Mouse (Mus musculus) neural tube, embryonic 10.5 days (tissue): ENCODE results near the gene Lpcat2.

Source experiments
- DNase-seq: peaks from one replicate; pipeline ENCODE4 v3.0.0-alpha.2; 2017; ENCODE audit warnings: low spot score; ENCODE audit errors: extremely low spot score

Lpcat2 gene

DNA sequence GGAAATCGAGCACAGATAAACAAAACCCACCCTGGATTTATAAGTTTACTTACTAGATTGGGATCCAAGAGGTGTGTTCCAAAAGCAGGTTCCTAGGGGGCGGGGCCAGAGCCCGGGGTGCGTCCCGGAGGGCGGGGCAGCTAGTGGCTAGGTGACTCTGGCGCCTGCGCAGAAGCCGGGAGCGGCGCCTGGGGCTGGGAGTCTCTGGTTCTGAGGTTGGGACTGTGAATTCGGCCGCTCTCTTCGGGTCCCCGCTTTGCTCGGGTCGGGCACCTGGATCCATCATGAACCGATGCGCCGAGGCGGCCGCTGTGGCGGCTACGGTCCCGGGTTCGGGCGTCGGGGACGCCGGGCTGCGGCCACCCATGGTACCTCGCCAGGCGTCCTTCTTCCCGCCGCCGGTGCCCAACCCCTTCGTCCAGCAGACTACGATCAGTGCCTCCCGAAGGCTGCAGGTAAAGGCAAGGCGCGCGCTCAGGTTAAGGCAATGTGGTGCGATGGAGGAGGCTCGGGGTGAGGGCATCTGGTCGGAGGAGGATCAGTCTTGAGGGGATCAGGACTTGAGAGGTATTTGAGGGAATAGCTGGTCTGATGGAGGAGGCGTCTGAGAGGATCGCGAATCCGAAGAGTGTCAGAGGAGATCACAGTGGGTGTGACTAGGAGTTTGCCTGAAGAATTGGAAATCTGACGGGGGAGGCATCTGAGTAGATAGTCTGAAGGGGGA, at the start of gene Lpcat2:
Gene Lpcat2 (plus strand): TSS at position 169 of the 724 bp plus-strand sequence.
- peak; percentile 72 for DNase-seq

- no peak for DNase-seq
Measured at GRCm38 (mm10) chr8:92812773-92813172, 42.4 kb upstream of the Lpcat2 start.

- no peak for DNase-seq
Measured at GRCm38 (mm10) chr8:92815661-92816060, 39.5 kb upstream of the Lpcat2 start.

GRCm38 (mm10) chr8:92817928-92818818, 37.0 kb upstream of the Lpcat2 start:
- DNase-seq: peak; percentile 95

- no peak for DNase-seq
Measured at GRCm38 (mm10) chr8:92821151-92821550, 34.0 kb upstream of the Lpcat2 start.

- DNase-seq: no peak
Measured at GRCm38 (mm10) chr8:92822386-92822785, 32.8 kb upstream of the Lpcat2 start.

- no peak for DNase-seq
Measured at GRCm38 (mm10) chr8:92825991-92826390, 29.1 kb upstream of the Lpcat2 start.

GRCm38 (mm10) chr8:92827243-92828034, 27.7 kb upstream of the Lpcat2 start, which contains the start of gene Mmp2:
Mmp2 (plus strand) TSS chr8:92827291.
- peak; percentile 73 for DNase-seq

DNA sequence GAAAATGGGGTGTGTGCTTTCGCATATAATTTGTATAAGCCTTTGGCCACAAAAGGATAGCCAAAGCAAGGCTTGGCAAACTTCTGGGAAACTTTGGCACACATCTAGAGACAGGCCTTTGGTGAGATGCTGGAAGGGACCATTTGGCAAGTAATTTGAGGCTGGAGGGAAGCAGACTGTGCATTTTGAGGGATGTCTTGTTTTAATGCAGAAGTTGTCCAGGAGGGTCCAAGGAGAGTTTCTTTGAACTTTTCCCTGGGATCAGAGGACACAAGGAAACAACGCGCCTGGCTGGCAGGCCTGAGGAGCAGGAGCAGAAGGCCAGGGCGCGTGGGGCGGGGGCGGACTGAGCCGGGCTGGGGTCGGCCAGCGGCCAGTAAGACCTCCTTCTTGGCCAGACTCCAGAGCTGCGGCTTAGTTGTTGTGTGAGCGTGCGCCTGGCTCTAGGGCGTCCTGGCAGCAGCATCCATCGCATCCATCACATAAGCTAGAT, 26.8 kb upstream of the Lpcat2 start:
- DNase-seq: no peak

- DNase-seq: no peak
Measured at GRCm38 (mm10) chr8:92834065-92834731, 20.9 kb upstream of the Lpcat2 start.

DNA sequence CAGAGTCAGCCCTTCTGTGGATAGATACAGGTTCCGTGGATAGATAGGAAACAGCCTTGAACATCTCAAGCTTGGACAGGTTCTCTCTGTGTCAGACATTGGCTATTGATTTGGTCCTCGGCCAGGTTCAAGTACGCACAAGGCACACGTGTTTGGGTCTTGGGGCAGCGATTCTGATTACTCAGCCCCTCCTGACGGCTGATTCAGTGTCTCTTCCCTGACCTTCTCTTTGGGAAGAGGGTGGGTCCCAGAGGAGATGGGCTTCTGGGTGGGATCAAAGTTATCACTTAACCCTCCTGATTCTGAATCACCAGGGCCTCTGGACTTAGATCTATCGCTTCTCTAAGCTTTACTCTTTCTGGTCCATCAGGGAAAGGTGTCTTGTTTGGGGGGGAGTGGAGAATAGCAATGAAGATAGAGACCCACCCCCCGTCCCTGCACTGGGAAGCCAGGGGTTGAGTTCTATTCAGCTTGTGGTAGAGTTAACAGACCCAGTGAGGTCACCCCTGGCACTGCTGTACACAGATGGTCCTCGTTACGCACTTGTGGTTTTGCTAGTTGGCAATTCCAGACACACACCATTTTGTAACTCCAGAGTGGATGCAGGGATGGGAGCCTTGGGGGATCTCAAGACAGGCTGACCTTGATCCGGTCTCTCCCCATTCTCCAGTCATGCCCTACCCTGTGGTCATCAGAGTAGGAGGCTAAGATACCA, 20.2 kb upstream of the Lpcat2 start:
- no peak for DNase-seq

GRCm38 (mm10) chr8:92835901-92836300, 19.2 kb upstream of the Lpcat2 start:
- no peak for DNase-seq

- no peak for DNase-seq
Measured at GRCm38 (mm10) chr8:92838616-92839015, 16.5 kb upstream of the Lpcat2 start.

DNA sequence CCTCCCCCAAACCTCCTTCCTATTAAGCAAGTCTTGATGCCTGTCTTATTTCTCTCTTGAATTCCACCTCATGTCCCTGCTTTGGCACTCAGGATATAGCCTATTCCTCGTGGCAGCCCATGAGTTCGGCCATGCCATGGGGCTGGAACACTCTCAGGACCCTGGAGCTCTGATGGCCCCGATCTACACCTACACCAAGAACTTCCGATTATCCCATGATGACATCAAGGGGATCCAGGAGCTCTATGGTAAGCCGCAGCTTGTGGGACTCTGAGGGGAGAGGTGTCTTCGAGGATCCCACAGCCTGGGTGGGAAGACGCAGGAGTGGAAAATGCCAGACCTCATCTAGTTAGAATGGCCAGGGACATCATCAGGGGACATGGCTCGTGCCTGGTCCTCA, 16.0 kb upstream of the Lpcat2 start:
- DNase-seq: no peak

DNA sequence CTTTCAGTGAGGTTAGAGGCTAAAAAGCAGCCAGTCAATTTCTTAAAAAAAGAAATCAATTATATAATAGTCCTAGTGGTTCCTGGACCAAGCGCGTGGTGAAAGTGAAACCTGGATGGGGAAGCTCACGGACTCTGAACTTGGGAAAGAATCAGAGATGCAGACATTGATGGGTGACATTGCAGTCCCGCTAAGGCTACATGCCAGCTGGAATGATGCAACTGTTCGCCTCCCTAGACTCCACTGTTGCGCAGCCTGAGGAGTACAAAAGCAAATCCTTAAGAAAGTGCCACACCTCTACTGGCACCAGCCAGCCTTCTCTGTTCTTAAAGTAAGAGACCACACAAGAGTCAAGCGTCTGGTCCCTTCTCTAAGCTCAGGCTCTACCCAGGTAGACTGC, 15.3 kb upstream of the Lpcat2 start:
- DNase-seq: no peak

DNA sequence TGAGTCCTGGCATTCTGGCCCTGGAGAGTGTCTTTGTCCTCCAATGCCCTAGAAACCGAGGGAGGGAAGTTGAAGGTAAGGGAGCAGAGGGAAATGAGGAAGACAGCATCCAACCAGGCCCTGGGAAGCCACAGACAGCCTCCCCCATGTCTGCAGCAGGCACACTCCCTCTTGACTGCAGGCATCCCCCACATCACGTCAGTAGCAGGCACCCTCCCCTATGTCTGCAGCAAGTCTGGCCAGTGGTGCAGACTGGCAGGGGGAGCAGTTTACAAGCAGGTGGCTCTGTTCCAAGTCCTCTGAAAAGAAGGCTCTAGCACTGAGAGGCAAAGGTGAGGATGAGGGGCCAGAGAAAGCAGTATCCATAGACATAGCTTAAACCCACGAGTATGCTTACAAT, 8.5 kb upstream of the Lpcat2 start:
- DNase-seq: no peak

DNA sequence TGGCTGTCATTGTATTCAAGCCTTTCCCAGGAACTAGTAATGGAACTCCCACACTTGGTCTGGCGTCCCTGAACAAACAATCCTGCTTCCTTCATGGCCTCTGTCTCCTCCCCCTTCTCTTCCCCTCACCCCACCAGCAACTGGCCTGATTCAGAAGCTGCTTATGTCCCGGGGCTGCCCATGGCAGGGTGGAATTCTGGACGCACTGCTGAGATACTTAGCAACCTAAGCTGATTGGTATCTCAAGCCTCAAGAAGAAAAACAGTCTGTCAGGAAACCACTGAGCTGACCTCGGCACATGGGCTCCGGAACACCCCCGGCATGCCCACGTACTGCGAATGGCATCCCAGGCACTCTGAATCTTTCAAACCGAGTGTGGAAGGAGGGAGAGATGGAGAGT, 7.8 kb upstream of the Lpcat2 start:
- DNase-seq: no peak

DNA sequence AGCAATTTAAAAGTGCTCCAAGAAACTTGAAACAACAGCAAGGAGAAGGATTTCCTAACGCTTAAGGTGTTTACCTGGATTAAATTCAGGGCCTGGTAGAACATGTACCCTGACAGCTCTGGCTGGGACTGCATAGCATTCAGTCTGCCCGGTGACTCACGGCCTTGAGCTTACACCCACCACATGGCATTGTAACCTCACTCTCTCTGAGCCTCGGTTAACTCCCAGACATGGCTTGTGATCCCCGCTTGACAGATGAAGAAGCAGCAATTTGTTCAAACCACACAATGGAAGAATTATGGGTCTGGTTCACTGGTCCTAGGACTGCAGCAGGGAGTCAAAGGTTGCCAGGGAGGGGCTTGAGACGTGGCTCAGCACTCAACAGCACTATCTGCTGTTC, 5.9 kb upstream of the Lpcat2 start:
- DNase-seq: no peak

- DNase-seq: no peak
Measured at GRCm38 (mm10) chr8:92850239-92850638, 4.9 kb upstream of the Lpcat2 start.

GRCm38 (mm10) chr8:92851381-92851780, 3.8 kb upstream of the Lpcat2 start:
- DNase-seq: no peak
